Mouse (Mus musculus) megakaryocyte, embryonic 14.5 days (primary cell): Measurements from ENCODE around the gene Itga9.

Experiments used
- FLI1 ChIP-seq: IDR thresholded peaks from 2 replicates; pipeline ENCODE4 v1.6.1; 2012; ENCODE audit warnings: low read length, inconsistent platforms, mixed read lengths
- GATA1 ChIP-seq: IDR thresholded peaks from 3 replicates; pipeline ENCODE4 v1.6.1; 2012; ENCODE audit warnings: mixed read lengths, low read length, inconsistent platforms, borderline replicate concordance

GRCm38 (mm10) chr9:118822186-118822555 lies 215.7 kb downstream of the Itga9 start:
- TF ChIP-seq FLI1 (no peak), GATA1 (no peak)
